Mouse (Mus musculus) ES-E14 (cell line): ENCODE results near the gene Arl8b. TPM values are rescaled to one million over a fixed set of nuclear protein-coding genes. Genes with fewer than 3 reads are reported as not detected.

ENCODE experiments used
- DNase-seq: peaks from one replicate; pipeline ENCODE4 v3.0.0-alpha.2; 2013; ENCODE audit warnings: low read depth, low spot score
- H3K27ac ChIP-seq: 2 replicates; pipeline ENCODE4 v1.5.1; 2012; ENCODE audit warnings: low read depth, mild to moderate bottlenecking, low read length, moderate library complexity, mixed read lengths; ENCODE audit not compliant: poor library complexity, insufficient read depth, severe bottlenecking
- H3K36me3 ChIP-seq: 2 replicates; pipeline ENCODE4 v1.6.1; 2012; ENCODE audit warnings: mild to moderate bottlenecking, low read length, moderate library complexity, mixed read lengths; ENCODE audit not compliant: control insufficient read depth, poor library complexity, insufficient read depth, severe bottlenecking
- H3K4me1 ChIP-seq, 2 experiments: fragments of 150-350 bp in 1 of 2; sonication (generic) in 1 of 2; 2 replicates each; pipeline ENCODE4 v1.6.1; 2012; ENCODE audit warnings: low read length in 2 of 2, mild to moderate bottlenecking in 1 of 2, mixed read lengths in 1 of 2; ENCODE audit not compliant: control insufficient read depth in 2 of 2, insufficient read depth in 2 of 2, poor library complexity in 1 of 2
- H3K4me3 ChIP-seq, 2 experiments: fragments of 150-350 bp in 1 of 2; sonication (generic) in 1 of 2; 2 replicates each; pipeline ENCODE4 v1.5.1; 2012; ENCODE audit warnings: low read length in 2 of 2, low read depth in 1 of 2, mild to moderate bottlenecking in 1 of 2, mixed read lengths in 1 of 2; ENCODE audit not compliant: insufficient read depth in 1 of 2, poor library complexity in 1 of 2, severe bottlenecking in 1 of 2
- H3K9ac ChIP-seq: 2 replicates; pipeline ENCODE4 v1.6.1; 2012; ENCODE audit warnings: low read depth, mild to moderate bottlenecking, low read length, mixed read lengths; ENCODE audit not compliant: poor library complexity, insufficient read depth, severe bottlenecking
- H3K9me3 ChIP-seq: fragments of 150-350 bp; sonication (generic); 2 replicates; pipeline ENCODE4 v1.6.1; 2012; ENCODE audit warnings: low read depth, mild to moderate bottlenecking, low read length; ENCODE audit not compliant: control insufficient read depth, insufficient read depth
- CHD2 ChIP-seq: IDR thresholded peaks from 2 replicates; pipeline ENCODE4 v1.6.1; 2014; ENCODE audit warnings: mild to moderate bottlenecking, low read depth, low read length, inconsistent platforms
- HCFC1 ChIP-seq: IDR thresholded peaks from 2 replicates; pipeline ENCODE4 v1.6.1; 2012; ENCODE audit warnings: low read length, inconsistent platforms, borderline replicate concordance; ENCODE audit not compliant: insufficient read depth
- MAFK ChIP-seq: IDR thresholded peaks from 2 replicates; pipeline ENCODE4 v1.6.1; 2014; ENCODE audit warnings: mild to moderate bottlenecking, low read depth, low read length, inconsistent platforms; ENCODE audit not compliant: insufficient read depth
- ZC3H11A ChIP-seq: IDR thresholded peaks from 2 replicates; pipeline ENCODE4 v1.6.1; 2012; ENCODE audit warnings: low read depth, mild to moderate bottlenecking, inconsistent platforms, low read length, borderline replicate concordance
- ZNF384 ChIP-seq: IDR thresholded peaks from 2 replicates; pipeline ENCODE4 v1.6.1; 2012; ENCODE audit warnings: low read depth, low read length, inconsistent platforms
- in situ Hi-C, 2 experiments: fragments of 600-800 bp; cut with MboI; formaldehyde crosslinking; loops; one replicate each; pipeline ENCODE4 v1.15.1; 2025; ENCODE audit warnings: low sequenced_read_pairs in 2 of 2, inconsistent platforms in 1 of 2; ENCODE audit not compliant: unreplicated experiment in 2 of 2
- total RNA-seq: library from RNA; depleted of rRNA; stranded (reverse); fragments of 300-350 nt; gene quantifications from 2 replicates; pipeline ENCODE4 v1.2.3, GENCODE M21; 2012

Arl8b gene
- total RNA-seq, 1 experiment = 45.8 TPM

GRCm38 (mm10) chr6:108773480-108773879, 9.4 kb upstream of the Arl8b start:
- no peaks in the 10 kb centered on the region for H3K36me3 ChIP-seq
- TF ChIP-seq HCFC1 = no peak
- in situ Hi-C loops = no loop called here
- H3K4me3 ChIP-seq = no peak overlapping the region
- no peaks in the 10 kb centered on the region for H3K4me1 ChIP-seq
- H3K9ac ChIP-seq = no peak overlapping the region
- no peaks in the 10 kb centered on the region for H3K9me3 ChIP-seq
- no peak overlapping the region for H3K27ac ChIP-seq
- DNase-seq = no peak

- no peak for TF ChIP-seq HCFC1
- no peak for DNase-seq
- in situ Hi-C loops = no loop called here
Measured at GRCm38 (mm10) chr6:108776274-108776673, 6.6 kb upstream of the Arl8b start.

GRCm38 (mm10) chr6:108777560-108778287, 5.2 kb upstream of the Arl8b start:
- no peaks in the 10 kb centered on the region for H3K36me3 ChIP-seq
- TF ChIP-seq ZNF384 (no peak), HCFC1 (no peak), CHD2 (no peak), ZC3H11A (no peak), MAFK (no peak)
- no peaks in the 10 kb centered on the region for H3K9me3 ChIP-seq
- no peak overlapping the region for H3K4me3 ChIP-seq
- no peak overlapping the region for H3K9ac ChIP-seq
- H3K4me1 ChIP-seq = no peaks in the 10 kb centered on the region
- no peak for DNase-seq
- H3K27ac ChIP-seq = no peak overlapping the region
- in situ Hi-C loops = no loop called here

More at GRCm38 (mm10) chr6:108776274-108776673, 6.6 kb upstream of the Arl8b start:
- H3K36me3 ChIP-seq = no peaks in the 10 kb centered on the region
- no peak overlapping the region for H3K27ac ChIP-seq
- no peaks in the 10 kb centered on the region for H3K4me1 ChIP-seq
- no peaks in the 10 kb centered on the region for H3K9me3 ChIP-seq
- no peak overlapping the region for H3K4me3 ChIP-seq
- no peak overlapping the region for H3K9ac ChIP-seq

- in situ Hi-C loops = no loop called here
- no peak for DNase-seq
Measured at GRCm38 (mm10) chr6:108778399-108778798, 4.5 kb upstream of the Arl8b start.

GRCm38 (mm10) chr6:108781865-108782264, 1.0 kb upstream of the Arl8b start:
- TF ChIP-seq CHD2 (no peak), HCFC1 (no peak), MAFK (no peak), ZNF384 (no peak), ZC3H11A (no peak)
- Histone ChIP-seq H3K36me3 (no peaks in the 10 kb centered on the region), H3K9me3 (no peaks in the 10 kb centered on the region), H3K4me1 (peaks cover 0 to 8% of the 10 kb centered on the region in 2 experiments; a peak in 3 of 4 replicates), H3K9ac (no peak overlapping the region), H3K4me3 (no peak overlapping the region), H3K27ac (no peak overlapping the region)
- in situ Hi-C loops = no loop called here
- no peak for DNase-seq

More at GRCm38 (mm10) chr6:108778399-108778798, 4.5 kb upstream of the Arl8b start:
- no peak overlapping the region for H3K9ac ChIP-seq
- H3K4me1 ChIP-seq = no peaks in the 10 kb centered on the region
- H3K27ac ChIP-seq = no peak overlapping the region
- TF ChIP-seq HCFC1 = no peak
- TF ChIP-seq ZC3H11A = no peak
- TF ChIP-seq CHD2 = no peak
- H3K4me3 ChIP-seq = no peak overlapping the region
- H3K36me3 ChIP-seq = no peaks in the 10 kb centered on the region
- H3K9me3 ChIP-seq = no peaks in the 10 kb centered on the region
